Mouse (Mus musculus): ENCODE data around the gene Col4a4. TPM values are rescaled to one million over a fixed set of nuclear protein-coding genes. Genes with fewer than 3 reads are reported as not detected.

Gene Col4a4
- polyA plus RNA-seq, 2 experiments, result 0.02 to 0.08 TPM

DNA sequence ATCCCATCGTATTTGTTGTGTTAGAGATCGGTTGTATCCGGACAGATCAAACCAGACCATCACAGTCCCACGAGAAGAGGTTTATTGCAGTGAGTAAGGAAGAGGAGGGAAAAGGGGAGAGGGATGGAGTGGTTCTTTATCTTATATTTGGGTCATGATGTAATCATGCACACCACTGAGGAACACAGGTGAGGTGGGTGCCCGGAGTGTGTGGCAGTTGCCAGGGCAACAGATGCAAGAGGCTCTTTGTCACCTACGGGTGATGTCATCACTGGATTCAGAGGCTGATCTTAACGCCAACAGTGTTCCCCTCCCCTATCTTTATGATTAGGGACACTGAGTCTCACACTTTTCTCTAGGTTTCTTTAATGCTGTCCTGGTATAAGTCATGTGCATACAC lies 18.7 kb upstream of the Col4a4 start:
- WGBS (ENCODE audit: insufficient replicate concordance), result 62% methylated on average over 7 of the region's 7 CpGs
- no peak overlapping the region for H3K9ac ChIP-seq (replicated peaks)
- no peak overlapping the region for H3K4me2 ChIP-seq (ENCODE audit: low read depth)
- no peak for DNase-seq (ENCODE audit: low read depth in 3 of 3, low spot score in 3 of 3)
- no peak overlapping the region for H3K4me3 ChIP-seq (ENCODE audit: insufficient read depth in 1 of 2, low read depth in 2 of 2, low read length in 2 of 2)
- TF ChIP-seq EP300 (IDR thresholded peaks at IDR 0.05; ENCODE audit: low read depth) (no peak), CTCF (IDR thresholded peaks at IDR 0.05; ENCODE audit: low read depth) (no peak)
- no peak overlapping the region for H3K27ac ChIP-seq
- H3K36me3 ChIP-seq (replicated peaks; ENCODE audit: control insufficient read depth, insufficient read depth, low read depth), result no peaks in the 10 kb centered on the region
- H3K9me3 ChIP-seq (ENCODE audit: control insufficient read depth, low read length), result no peaks in the 10 kb centered on the region
- no peaks in the 10 kb centered on the region for H3K27me3 ChIP-seq (ENCODE audit: control insufficient read depth, insufficient read depth, low read length)
- no peak for ATAC-seq (ENCODE audit: insufficient read depth)
- no peaks in the 10 kb centered on the region for H3K4me1 ChIP-seq (replicated peaks; ENCODE audit: control insufficient read depth in 2 of 2, insufficient read depth in 2 of 2, low read length in 1 of 2)

DNA sequence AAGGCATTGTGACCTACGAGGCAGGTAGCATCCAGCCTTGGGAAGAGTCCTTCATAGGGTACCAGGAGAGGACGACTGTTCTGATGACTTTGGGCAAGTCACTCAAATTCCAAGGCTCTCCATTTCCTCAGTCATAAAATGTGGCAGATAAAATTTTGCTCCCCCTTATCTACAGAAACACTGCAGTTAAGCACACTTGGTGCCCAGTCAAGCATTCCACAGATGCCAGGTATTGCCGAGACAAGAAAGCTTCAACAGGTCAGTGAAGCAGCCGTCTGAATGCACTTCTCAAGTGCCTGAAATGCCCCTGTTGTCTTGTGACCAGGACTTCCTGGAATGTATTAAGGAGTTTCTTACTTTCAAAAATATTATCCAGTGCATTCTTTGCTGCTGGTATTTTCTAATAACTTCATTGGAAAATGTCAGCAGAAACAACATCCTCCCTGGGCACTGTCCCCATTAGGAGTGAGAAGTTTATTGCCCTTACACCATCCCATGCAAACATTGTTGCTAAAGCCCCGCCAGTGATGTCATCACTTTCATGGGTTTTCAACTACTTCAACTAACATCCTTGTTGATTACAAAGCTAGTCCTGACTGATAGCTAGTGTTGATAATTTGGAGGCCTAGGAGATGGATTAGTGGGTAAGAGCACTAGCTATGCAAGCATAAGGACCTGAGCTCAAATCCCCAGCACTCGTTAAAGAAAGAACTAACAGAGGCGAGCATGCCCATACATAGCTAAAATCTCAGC lies 16.7 kb upstream of the Col4a4 start:
- no peak for DNase-seq (ENCODE audit: low read depth in 3 of 3, low spot score in 3 of 3)
- Histone ChIP-seq H3K36me3 (replicated peaks; ENCODE audit: control insufficient read depth, insufficient read depth, low read depth) (no peaks in the 10 kb centered on the region), H3K27ac (no peak overlapping the region), H3K4me2 (ENCODE audit: low read depth) (no peak overlapping the region), H3K27me3 (ENCODE audit: control insufficient read depth, insufficient read depth, low read length) (no peaks in the 10 kb centered on the region), H3K4me3 (ENCODE audit: insufficient read depth in 1 of 2, low read depth in 2 of 2, low read length in 2 of 2) (no peak overlapping the region), H3K4me1 (replicated peaks; ENCODE audit: control insufficient read depth in 2 of 2, insufficient read depth in 2 of 2, low read length in 1 of 2) (no peaks in the 10 kb centered on the region), H3K9me3 (ENCODE audit: control insufficient read depth, low read length) (no peaks in the 10 kb centered on the region), H3K9ac (replicated peaks) (no peak overlapping the region)
- TF ChIP-seq CTCF (IDR thresholded peaks at IDR 0.05; ENCODE audit: low read depth) (no peak), EP300 (IDR thresholded peaks at IDR 0.05; ENCODE audit: low read depth) (no peak)
- 54% methylated on average over 7 of the region's 7 CpGs for WGBS (ENCODE audit: insufficient replicate concordance)
- no peak for ATAC-seq (ENCODE audit: insufficient read depth)

DNA sequence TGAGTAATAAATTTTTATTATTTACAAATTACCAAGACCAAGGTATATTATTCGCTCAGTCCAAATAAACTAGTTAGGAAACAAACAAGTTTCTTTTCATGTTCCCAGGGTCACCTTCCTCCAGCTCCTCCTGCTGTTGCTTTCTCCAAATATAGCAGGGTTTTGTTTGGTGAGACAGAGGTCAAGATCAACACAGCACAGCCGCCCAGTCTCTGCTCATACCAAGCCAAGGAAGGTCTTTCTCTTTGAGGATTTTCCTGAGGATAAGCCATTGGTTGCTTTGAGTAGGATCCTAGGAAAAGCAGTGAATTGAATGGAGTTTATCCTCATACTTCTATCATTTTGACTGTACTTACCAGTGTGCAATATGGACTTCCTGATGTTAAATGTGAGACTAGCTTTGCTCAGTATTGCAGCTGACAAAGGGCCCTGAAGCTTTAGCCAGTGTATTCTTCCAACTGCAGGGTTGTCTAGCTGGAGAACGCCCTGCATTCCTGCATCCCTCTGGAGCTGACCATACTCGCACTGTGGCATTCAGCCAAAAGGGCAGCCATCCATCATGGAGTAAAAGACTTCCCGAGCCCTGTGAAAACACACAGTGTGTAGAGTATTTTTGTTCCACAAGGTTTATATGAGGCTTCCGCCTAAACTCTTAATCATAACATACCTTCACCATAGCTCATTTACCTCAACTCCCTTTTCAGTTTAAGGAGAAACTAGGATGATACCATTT lies 10.4 kb upstream of the Col4a4 start:
- no peaks in the 10 kb centered on the region for H3K9me3 ChIP-seq (ENCODE audit: control insufficient read depth, low read length)
- no peak overlapping the region for H3K27ac ChIP-seq
- H3K36me3 ChIP-seq (replicated peaks; ENCODE audit: control insufficient read depth, insufficient read depth, low read depth), result no peaks in the 10 kb centered on the region
- no peaks in the 10 kb centered on the region for H3K4me1 ChIP-seq (replicated peaks; ENCODE audit: control insufficient read depth in 2 of 2, insufficient read depth in 2 of 2, low read length in 1 of 2)
- no peak overlapping the region for H3K4me3 ChIP-seq (ENCODE audit: insufficient read depth in 1 of 2, low read depth in 2 of 2, low read length in 2 of 2)
- DNase-seq (ENCODE audit: low read depth in 3 of 3, low spot score in 3 of 3) (no peak), ATAC-seq (ENCODE audit: insufficient read depth) (no peak)
- no peaks in the 10 kb centered on the region for H3K27me3 ChIP-seq (ENCODE audit: control insufficient read depth, insufficient read depth, low read length)
- H3K9ac ChIP-seq (replicated peaks), result no peak overlapping the region
- 56% methylated on average over 6 of the region's 6 CpGs for WGBS (ENCODE audit: insufficient replicate concordance)
- TF ChIP-seq EP300 (IDR thresholded peaks at IDR 0.05; ENCODE audit: low read depth) (no peak), CTCF (IDR thresholded peaks at IDR 0.05; ENCODE audit: low read depth) (no peak)
- no peak overlapping the region for H3K4me2 ChIP-seq (ENCODE audit: low read depth)

DNA sequence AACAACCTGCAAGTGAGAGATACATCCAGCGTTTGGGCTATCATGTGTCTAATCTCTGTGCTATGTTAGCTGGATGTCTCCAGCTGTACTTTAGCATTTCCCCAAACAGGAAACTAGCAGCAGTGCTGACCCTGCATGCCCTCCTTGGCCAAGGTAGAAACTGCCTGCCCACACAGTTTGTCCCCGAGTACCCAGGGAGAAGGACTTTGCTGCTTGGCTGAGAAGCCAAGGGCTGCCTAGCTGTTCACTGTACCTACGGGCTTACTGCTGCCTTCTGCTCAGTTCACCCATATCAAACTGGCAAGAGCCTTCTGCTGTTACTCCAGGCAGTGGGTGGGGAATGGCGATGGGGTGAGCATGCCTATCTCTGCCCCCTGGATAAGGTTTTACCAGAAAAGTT lies 3.6 kb upstream of the Col4a4 start:
- DNase-seq (ENCODE audit: low read depth in 3 of 3, low spot score in 3 of 3), result no peak
- H3K27ac ChIP-seq, result no peak overlapping the region
- no peak overlapping the region for H3K4me2 ChIP-seq (ENCODE audit: low read depth)
- no peak for ATAC-seq (ENCODE audit: insufficient read depth)
- peaks cover 10% of the 10 kb centered on the region for H3K27me3 ChIP-seq (ENCODE audit: control insufficient read depth, insufficient read depth, low read length)
- no peak overlapping the region for H3K4me3 ChIP-seq (ENCODE audit: insufficient read depth in 1 of 2, low read depth in 2 of 2, low read length in 2 of 2)
- no peak overlapping the region for H3K9ac ChIP-seq (replicated peaks)
- TF ChIP-seq EP300 (IDR thresholded peaks at IDR 0.05; ENCODE audit: low read depth) (no peak), CTCF (IDR thresholded peaks at IDR 0.05; ENCODE audit: low read depth) (no peak)
- 32% methylated on average over 4 of the region's 4 CpGs for WGBS (ENCODE audit: insufficient replicate concordance)
- no peaks in the 10 kb centered on the region for H3K36me3 ChIP-seq (replicated peaks; ENCODE audit: control insufficient read depth, insufficient read depth, low read depth)
- H3K4me1 ChIP-seq (replicated peaks; ENCODE audit: control insufficient read depth in 2 of 2, insufficient read depth in 2 of 2, low read length in 1 of 2), result no peaks in the 10 kb centered on the region
- no peaks in the 10 kb centered on the region for H3K9me3 ChIP-seq (ENCODE audit: control insufficient read depth, low read length)

DNA sequence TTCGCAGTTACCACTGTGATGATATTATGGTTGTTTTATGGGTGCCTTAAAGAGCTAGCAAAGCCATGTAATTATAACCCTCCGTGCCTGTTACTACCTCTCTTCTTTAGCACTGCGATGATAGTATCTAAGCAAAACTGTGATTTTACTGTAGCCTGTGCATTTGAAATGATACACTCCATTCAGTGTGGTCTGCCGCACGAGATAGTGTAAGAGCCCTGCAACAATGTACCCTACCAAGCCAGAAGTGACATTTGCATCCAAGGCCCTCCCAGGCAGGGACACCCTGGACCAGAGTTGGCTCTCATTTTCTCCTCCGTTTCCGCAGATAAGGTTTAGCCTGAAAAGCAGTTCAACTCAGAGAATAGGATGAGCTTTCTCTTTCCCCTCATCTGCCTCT lies 668 bp downstream of the Col4a4 start:
- H3K27ac ChIP-seq, result no peak overlapping the region
- no peak for TF ChIP-seq EP300 (IDR thresholded peaks at IDR 0.05; ENCODE audit: low read depth)
- TF ChIP-seq CTCF (IDR thresholded peaks at IDR 0.05; ENCODE audit: low read depth), result no peak
- no peaks in the 10 kb centered on the region for H3K9me3 ChIP-seq (ENCODE audit: control insufficient read depth, low read length)
- no peaks in the 10 kb centered on the region for H3K36me3 ChIP-seq (replicated peaks; ENCODE audit: control insufficient read depth, insufficient read depth, low read depth)
- H3K4me3 ChIP-seq (ENCODE audit: insufficient read depth in 1 of 2, low read depth in 2 of 2, low read length in 2 of 2), result no peak overlapping the region
- H3K4me2 ChIP-seq (ENCODE audit: low read depth), result no peak overlapping the region
- WGBS (ENCODE audit: insufficient replicate concordance), result 55% methylated on average over 7 of the region's 7 CpGs
- ATAC-seq (ENCODE audit: insufficient read depth), result no peak
- H3K9ac ChIP-seq (replicated peaks), result no peak overlapping the region
- H3K27me3 ChIP-seq (ENCODE audit: control insufficient read depth, insufficient read depth, low read length), result peaks cover 10% of the 10 kb centered on the region
- H3K4me1 ChIP-seq (replicated peaks; ENCODE audit: control insufficient read depth in 2 of 2, insufficient read depth in 2 of 2, low read length in 1 of 2), result no peaks in the 10 kb centered on the region
- no peak for DNase-seq (ENCODE audit: low read depth in 3 of 3, low spot score in 3 of 3)

All from liver, embryonic 14.5 days (tissue).